Mouse (Mus musculus) regulatory T cell (primary cell): ENCODE results near the gene Dynlt1b.
"Not testable (repeated sequence)": the region's sequence is repeated elsewhere in the genome, so short reads cannot be mapped to it uniquely, and the experiment has no call there.

Experiments used
- in situ Hi-C: fragments of 300-600 bp; cut with MboI, MseI; formaldehyde crosslinking; loops from one replicate; pipeline ENCODE4 v1.15.1; 2025; ENCODE audit warnings: high pct_unique_total_duplicates

Gene Dynlt1b

DNA sequence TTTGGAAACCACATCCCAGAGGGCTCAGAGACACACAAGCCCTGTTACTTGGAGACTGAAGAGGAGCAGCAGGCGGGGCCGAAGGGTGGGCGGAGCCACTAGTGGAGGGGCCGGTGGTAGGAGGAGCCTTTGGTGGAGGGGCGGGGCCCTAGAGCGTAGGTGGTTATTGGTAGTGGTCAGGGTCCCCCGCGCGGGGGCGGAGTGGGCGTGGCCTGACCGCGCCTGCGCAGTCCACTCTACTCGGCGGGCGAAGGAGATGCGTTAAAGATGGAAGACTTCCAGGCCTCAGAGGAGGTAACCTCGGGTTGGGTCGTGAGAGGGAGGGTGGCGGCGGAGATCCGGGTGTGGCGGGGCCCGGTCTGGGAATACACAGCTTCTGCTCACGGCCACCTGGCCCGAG, at the start of gene Dynlt1b:
Dynlt1b (plus strand) TSS at position 168 of the 400 bp plus-strand sequence.
- in situ Hi-C loops: loop anchor here (5.0 kb wide), 1 partner anchor 167 kb away; no protein-coding TSS in a partner anchor

GRCm38 (mm10) chr17:6380182-6380841, 49.6 kb upstream of the Dynlt1b start:
- in situ Hi-C loops: loop anchor here (10.0 kb wide), 1 partner anchor 286 kb away; no protein-coding TSS in a partner anchor

DNA sequence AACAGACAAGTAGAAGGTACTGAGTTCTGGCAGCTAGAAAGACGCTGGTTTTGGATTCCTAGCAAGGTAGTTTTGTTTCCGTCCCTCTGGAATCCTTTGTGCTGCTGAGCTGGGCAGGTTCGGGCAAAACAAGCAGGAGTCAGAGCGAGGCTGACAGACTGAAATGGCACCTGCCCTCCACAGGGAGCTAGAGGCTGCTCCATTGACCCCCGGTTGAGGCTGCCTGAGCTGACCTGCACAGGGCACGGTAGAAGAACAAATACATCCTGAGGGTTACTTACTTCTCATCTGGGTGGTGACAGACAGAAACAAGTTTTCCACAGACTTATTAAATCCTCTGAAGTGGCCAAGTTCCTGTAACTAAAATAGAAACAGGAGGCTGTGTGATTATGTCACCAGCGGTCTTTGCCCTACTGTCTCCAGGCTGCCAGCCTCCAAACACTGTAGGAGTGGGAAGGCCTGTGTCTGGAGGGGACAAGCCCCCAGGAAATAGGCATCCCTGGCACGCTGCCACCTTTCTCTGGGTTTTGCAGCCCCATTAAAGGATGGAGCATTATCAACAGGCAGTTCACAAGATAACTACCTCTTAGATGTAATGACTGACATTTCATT, 48.7 kb upstream of the Dynlt1b start:
- in situ Hi-C loops: loop anchor here (10.0 kb wide), 1 partner anchor 286 kb away; no protein-coding TSS in a partner anchor

DNA sequence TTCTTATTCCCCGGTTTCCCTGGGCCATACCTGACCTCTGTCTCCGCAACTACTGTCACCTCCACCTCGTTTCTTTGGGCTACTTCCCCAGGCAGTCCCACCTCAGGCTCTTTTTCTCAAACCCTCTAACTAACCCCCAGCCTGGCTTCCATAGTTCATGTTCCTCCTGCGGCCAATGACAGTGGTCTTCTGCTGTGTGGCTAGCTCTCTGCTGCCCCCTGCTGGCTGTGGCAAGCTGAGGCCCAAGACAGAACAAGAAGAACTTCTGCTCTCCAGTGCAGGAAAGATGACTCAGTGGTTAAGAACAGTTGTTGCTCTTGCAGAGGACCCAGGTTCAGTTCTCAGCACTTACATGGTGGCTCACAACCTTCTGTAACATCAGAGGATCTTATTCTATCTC, 43.0 kb upstream of the Dynlt1b start:
- in situ Hi-C loops: loop anchor here (10.0 kb wide), 1 partner anchor 292 kb away; no protein-coding TSS in a partner anchor

DNA sequence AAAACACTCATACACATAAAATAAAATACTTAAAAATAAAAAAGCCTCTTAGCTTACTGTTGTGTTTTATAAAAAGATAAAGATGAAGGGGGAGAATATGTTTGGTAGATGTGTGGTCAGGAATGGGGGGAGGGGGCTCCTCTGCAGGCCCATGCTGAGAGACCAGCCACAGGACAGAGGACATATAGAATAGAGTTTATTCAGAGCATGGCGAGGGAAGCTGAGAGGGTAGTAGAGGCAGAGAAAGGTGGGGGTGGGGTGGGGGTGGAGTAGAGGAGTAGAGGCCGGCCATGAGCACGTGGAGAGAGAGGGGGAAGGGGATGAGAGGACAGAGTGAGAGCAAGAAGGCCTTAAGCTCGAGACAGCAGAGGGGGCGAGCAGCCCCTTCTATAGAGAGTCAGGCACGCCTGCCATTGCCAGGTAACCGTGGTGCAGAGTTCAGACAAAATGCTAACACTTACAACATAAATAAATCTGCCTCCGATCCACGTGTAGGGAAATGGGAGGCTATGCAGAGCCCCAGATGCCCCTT, 42.5 kb upstream of the Dynlt1b start:
- in situ Hi-C loops: loop anchor here (10.0 kb wide), 1 partner anchor 293 kb away; no protein-coding TSS in a partner anchor

GRCm38 (mm10) chr17:6389463-6389862, 40.4 kb upstream of the Dynlt1b start:
- in situ Hi-C loops: loop anchor here (10.0 kb wide), 1 partner anchor 295 kb away; no protein-coding TSS in a partner anchor

DNA sequence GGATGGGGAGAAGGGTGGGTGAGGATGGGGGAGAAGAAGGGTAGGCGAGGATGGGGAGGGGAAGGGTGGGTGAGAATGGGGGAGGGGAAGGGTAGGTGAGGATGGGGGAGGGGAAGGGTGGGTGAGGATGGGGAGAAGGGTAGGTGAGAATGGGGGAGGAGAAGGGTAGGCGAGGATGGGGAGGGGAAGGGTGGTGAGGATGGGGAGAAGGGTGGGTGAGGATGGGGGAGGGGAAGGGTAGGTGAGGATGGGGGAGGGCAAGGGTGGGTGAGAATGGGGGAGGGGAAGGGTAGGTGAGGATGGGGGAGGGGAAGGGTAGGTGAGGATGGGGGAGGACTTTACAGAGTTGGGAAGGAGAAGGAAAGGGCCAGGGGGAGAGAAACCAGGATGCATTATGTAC, 39.2 kb upstream of the Dynlt1b start:
- in situ Hi-C loops: not testable (repeated sequence)

- in situ Hi-C loops: not testable (repeated sequence)
Observed at GRCm38 (mm10) chr17:6391736-6392135, 38.2 kb upstream of the Dynlt1b start.

DNA sequence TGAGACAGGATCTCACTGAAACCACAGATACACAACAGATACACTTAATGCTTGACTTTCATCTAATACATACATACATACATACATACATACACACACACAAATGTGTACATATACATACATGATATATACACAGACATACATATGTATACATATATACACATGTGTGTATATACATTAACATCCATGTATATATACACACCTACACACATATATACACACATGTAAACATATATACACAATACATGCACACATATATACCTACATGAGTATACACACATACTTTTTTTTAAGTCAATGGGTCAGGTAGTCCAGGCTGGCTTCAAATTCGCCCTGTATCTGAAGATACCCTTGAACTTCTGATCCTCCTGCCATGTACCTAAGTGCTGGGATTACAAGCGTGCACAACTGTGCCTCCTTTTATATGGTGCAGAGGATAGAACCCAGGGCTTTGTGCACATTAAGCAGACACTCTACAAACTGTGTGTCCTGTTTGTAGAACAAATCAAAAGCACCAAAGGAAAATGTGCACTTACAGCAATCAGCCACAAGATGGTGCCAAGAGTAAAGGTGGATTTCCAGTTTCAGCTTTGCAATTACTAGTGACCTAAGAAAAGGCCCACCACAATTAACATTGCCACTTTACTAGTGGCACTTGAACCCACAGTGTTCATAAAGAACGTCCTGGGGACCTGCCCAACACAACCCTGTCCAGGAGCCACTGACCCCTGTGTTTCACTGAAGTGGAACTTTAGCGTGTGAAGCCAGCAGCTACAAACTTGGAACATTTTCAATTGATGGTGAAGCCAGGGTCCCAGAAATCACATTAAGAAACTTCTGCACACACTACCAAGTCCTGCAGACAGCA, 37.2 kb upstream of the Dynlt1b start:
- in situ Hi-C loops: not testable (repeated sequence)

GRCm38 (mm10) chr17:6398079-6398478, 31.8 kb upstream of the Dynlt1b start:
- in situ Hi-C loops: loop anchor here (5.0 kb wide), 1 partner anchor 289 kb away; no protein-coding TSS in a partner anchor

GRCm38 (mm10) chr17:6398816-6399215, 31.1 kb upstream of the Dynlt1b start:
- in situ Hi-C loops: loop anchor here (5.0 kb wide), 1 partner anchor 288 kb away; no protein-coding TSS in a partner anchor

- in situ Hi-C loops: loop anchor here (5.0 kb wide), 1 partner anchor 288 kb away; no protein-coding TSS in a partner anchor
Observed at GRCm38 (mm10) chr17:6399281-6400096, 30.4 kb upstream of the Dynlt1b start.

GRCm38 (mm10) chr17:6400097-6400489, 29.8 kb upstream of the Dynlt1b start:
- in situ Hi-C loops: not testable (repeated sequence)

- in situ Hi-C loops: not testable (repeated sequence)
Observed at GRCm38 (mm10) chr17:6404493-6404892, 25.4 kb upstream of the Dynlt1b start.

DNA sequence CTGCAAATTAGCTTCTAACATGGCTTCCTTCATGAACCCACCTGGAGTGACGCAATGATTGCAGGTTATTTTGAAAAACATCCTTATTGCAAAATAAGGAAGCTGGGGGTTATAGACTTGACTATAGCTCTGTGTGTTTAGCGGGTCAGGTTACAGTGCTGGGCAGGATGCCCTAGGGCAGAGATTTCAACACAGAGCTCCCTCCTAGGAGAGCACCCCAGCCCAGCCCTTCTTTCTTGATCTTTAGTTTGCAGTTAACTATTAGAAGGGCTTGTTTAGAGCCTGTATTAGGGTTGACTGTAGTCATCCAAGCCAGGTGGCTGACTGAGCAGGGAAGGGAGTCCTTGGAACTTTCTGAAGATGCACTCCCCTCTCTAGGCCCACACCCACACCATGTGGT, 22.9 kb upstream of the Dynlt1b start:
- in situ Hi-C loops: not testable (repeated sequence)

GRCm38 (mm10) chr17:6410713-6411213, 19.1 kb upstream of the Dynlt1b start:
- in situ Hi-C loops: not testable (repeated sequence)

GRCm38 (mm10) chr17:6417118-6417517, 12.8 kb upstream of the Dynlt1b start:
- in situ Hi-C loops: not testable (repeated sequence)

DNA sequence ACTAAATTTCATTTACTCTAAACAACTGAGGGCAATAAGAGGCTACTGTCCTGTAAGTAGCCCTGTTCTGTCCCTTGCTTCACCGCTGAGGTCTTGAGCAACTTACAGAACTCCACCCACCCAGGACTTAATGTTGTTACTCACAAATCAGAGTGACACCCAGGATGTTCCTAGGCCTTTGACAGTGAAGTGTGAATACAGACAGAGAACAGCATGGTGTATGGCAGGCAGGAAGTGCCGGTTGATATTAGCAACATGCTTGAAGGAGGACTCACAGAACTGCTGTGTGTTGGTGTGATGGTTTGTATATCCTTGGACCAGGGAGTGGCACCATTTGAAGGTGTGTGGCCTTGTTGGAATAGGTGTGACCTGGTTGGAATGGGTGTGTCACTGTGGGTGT, 9.4 kb upstream of the Dynlt1b start:
- in situ Hi-C loops: loop anchor here (5.0 kb wide), 1 partner anchor 242 kb away; no protein-coding TSS in a partner anchor

DNA sequence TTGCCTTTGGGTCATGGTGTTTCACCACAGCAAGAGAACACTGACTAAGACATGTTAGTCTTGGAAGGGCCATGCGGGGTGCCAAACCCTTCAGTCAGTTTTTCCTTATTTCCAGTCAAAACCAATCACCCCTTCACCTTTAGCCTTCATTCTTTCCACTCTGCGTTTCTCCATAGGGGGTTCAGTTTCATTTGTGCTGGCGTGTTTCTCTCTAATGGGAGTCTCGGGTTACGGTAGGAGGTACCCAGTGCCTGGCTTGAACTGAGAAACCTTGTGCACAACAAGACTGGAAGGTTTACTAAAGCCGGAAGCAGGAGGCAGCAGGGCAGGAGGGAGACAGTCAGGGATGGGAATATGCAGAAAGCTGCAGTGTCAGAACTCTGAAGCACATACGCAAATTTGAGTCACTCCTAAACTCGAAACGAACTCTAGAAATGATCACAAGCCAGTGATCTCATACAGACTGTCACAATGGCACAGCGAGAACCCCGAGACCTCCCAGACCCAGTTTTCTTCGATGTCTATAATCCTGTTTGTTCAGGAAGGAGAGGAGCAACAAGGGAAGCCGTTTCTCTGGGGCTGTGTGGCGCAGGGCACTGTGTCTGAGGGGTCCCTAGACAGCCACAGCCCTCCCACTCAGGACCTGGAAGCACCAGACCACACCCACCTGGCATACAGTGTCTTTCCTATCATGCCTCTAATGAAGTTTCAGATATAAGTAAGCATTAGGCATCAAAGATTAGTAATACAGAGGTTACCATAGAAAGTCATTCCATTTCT, 8.2 kb upstream of the Dynlt1b start:
- in situ Hi-C loops: loop anchor here (5.0 kb wide), 1 partner anchor 241 kb away; no protein-coding TSS in a partner anchor
